Mouse (Mus musculus) forebrain, embryonic 11.5 days (tissue): ENCODE measurements at regions not wholly inside any gene's neighbourhood (a gene's known extent, or its start where the extent isn't known, plus 50 kb on each side); places are given as distances from the start of the nearest gene placed in this dataset.

Experiments used
- ATAC-seq: fragments of 200-750 bp; cut with Nextera tagmentation; replicated peaks from 2 replicates; pipeline ENCODE4 v1.8.0; 2017; ENCODE audit warnings: moderate TSS enrichment; ENCODE audit not compliant: low FRiP score
- DNase-seq: peaks from one replicate; pipeline ENCODE4 v3.0.0-alpha.2; 2017; ENCODE audit warnings: low spot score
- H3K27ac ChIP-seq: fragments of 300-500 bp; sonication (generic); 2 replicates; pipeline ENCODE4 v1.5.1; 2014; ENCODE audit warnings: low read depth, low read length
- H3K27me3 ChIP-seq: fragments of 300-500 bp; sonication (generic); 2 replicates; pipeline ENCODE4 v1.6.1; 2014; ENCODE audit warnings: mild to moderate bottlenecking, low read length, mixed read lengths; ENCODE audit not compliant: control insufficient read depth, insufficient read depth
- H3K36me3 ChIP-seq: fragments of 300-500 bp; sonication (generic); 2 replicates; pipeline ENCODE4 v1.6.1; 2014; ENCODE audit warnings: mild to moderate bottlenecking, low read length, moderate library complexity, mixed read lengths; ENCODE audit not compliant: control insufficient read depth, insufficient read depth
- H3K4me1 ChIP-seq: fragments of 300-500 bp; sonication (generic); replicated peaks from 2 replicates; pipeline ENCODE4 v1.6.1; 2014; ENCODE audit warnings: low read length, mixed read lengths; ENCODE audit not compliant: control insufficient read depth, insufficient read depth
- H3K4me2 ChIP-seq: fragments of 300-500 bp; sonication (generic); 2 replicates; pipeline ENCODE4 v1.6.1; 2014; ENCODE audit warnings: low read depth, mild to moderate bottlenecking, low read length, moderate library complexity, mixed read lengths; ENCODE audit not compliant: severe bottlenecking
- H3K4me3 ChIP-seq: fragments of 300-500 bp; sonication (generic); 2 replicates; pipeline ENCODE4 v1.5.1; 2014; ENCODE audit warnings: low read depth, low read length
- H3K9ac ChIP-seq: fragments of 300-500 bp; sonication (generic); 2 replicates; pipeline ENCODE4 v1.6.1; 2014; ENCODE audit warnings: low read length
- H3K9me3 ChIP-seq: fragments of 300-500 bp; sonication (generic); 2 replicates; pipeline ENCODE4 v1.6.1; 2016; ENCODE audit warnings: low read length, mixed read lengths; ENCODE audit not compliant: control insufficient read depth
- WGBS: fragments of 180-500 bp; shearing (Covaris S2); extraction: QIAGEN DNeasy Blood & Tissue Kit; methylation state at CpG from one replicate; pipeline ENCODE4 v1.1.7; 2014; 5-methylcytosine and 5-hydroxymethylcytosine counted together

- Histone ChIP-seq H3K36me3 (no peaks in the 10 kb centered on the region), H3K4me2 (no peak overlapping the region), H3K4me3 (no peak overlapping the region), H3K27ac (no peak overlapping the region), H3K4me1 (peaks cover 14% of the 10 kb centered on the region), H3K9ac (no peak overlapping the region), H3K9me3 (no peaks in the 10 kb centered on the region; the same call in 1 of the 2 replicates), H3K27me3 (no peaks in the 10 kb centered on the region)
- 70% methylated on average over 5 of the region's 5 CpGs for WGBS
- no peak for DNase-seq
- no peak for ATAC-seq
Observed at GRCm38 (mm10) chr16:29947670-29948069, 116.5 kb upstream of the Hes1 start.

GRCm38 (mm10) chr16:29950136-29950535 lies 114.0 kb upstream of the Hes1 start:
- Histone ChIP-seq H3K9ac (no peak overlapping the region), H3K9me3 (no peaks in the 10 kb centered on the region; the same call in 1 of the 2 replicates), H3K4me2 (no peak overlapping the region), H3K27ac (no peak overlapping the region), H3K36me3 (no peaks in the 10 kb centered on the region), H3K27me3 (no peaks in the 10 kb centered on the region), H3K4me1 (peaks cover 11% of the 10 kb centered on the region; the same call in 1 of the 2 replicates), H3K4me3 (no peak overlapping the region)
- ATAC-seq: no peak
- DNase-seq: no peak
- 34% methylated on average over 9 of the region's 9 CpGs for whole genome bisulfite sequencing

- no peaks in the 10 kb centered on the region; the same call in 1 of the 2 replicates for H3K9me3 ChIP-seq
- H3K27ac ChIP-seq: no peak overlapping the region
- ATAC-seq (no peak), DNase-seq (no peak)
- no peak overlapping the region for H3K4me3 ChIP-seq
- H3K4me1 ChIP-seq: peaks cover 5% of the 10 kb centered on the region; the same call in 1 of the 2 replicates
- no peak overlapping the region for H3K9ac ChIP-seq
- no peaks in the 10 kb centered on the region for H3K36me3 ChIP-seq
- H3K4me2 ChIP-seq: no peak overlapping the region
- 83% methylated on average over 4 of the region's 4 CpGs for WGBS
- no peaks in the 10 kb centered on the region for H3K27me3 ChIP-seq
Observed at GRCm38 (mm10) chr16:29950791-29951190, 113.4 kb upstream of the Hes1 start.

- no peak overlapping the region for H3K4me2 ChIP-seq
- H3K4me1 ChIP-seq: no peaks in the 10 kb centered on the region
- no peaks in the 10 kb centered on the region for H3K9me3 ChIP-seq
- no peak for ATAC-seq
- H3K9ac ChIP-seq: no peak overlapping the region
- no peaks in the 10 kb centered on the region for H3K27me3 ChIP-seq
- WGBS: 93% methylated on average over 10 of the region's 10 CpGs
- H3K36me3 ChIP-seq: no peaks in the 10 kb centered on the region
- no peak overlapping the region for H3K27ac ChIP-seq
- no peak overlapping the region for H3K4me3 ChIP-seq
- no peak for DNase-seq
Observed at GRCm38 (mm10) chr16:29954700-29955099, 109.5 kb upstream of the Hes1 start.

- no peaks in the 10 kb centered on the region for H3K4me1 ChIP-seq
- H3K4me2 ChIP-seq: no peak overlapping the region
- DNase-seq (no peak), ATAC-seq (no peak)
- no peaks in the 10 kb centered on the region for H3K27me3 ChIP-seq
- H3K9me3 ChIP-seq: no peaks in the 10 kb centered on the region
- no peak overlapping the region for H3K9ac ChIP-seq
- H3K4me3 ChIP-seq: no peak overlapping the region
- no peak overlapping the region for H3K27ac ChIP-seq
- H3K36me3 ChIP-seq: no peaks in the 10 kb centered on the region
- 82% methylated on average over 7 of the region's 7 CpGs for WGBS
Observed at GRCm38 (mm10) chr16:29956904-29957303, 107.3 kb upstream of the Hes1 start.

- Histone ChIP-seq H3K36me3 (no peaks in the 10 kb centered on the region), H3K4me2 (no peak overlapping the region), H3K27ac (no peak overlapping the region), H3K27me3 (no peaks in the 10 kb centered on the region), H3K4me3 (no peak overlapping the region), H3K9me3 (no peaks in the 10 kb centered on the region), H3K4me1 (no peaks in the 10 kb centered on the region), H3K9ac (no peak overlapping the region)
- DNase-seq (no peak), ATAC-seq (no peak)
- 84% methylated on average over 12 of the region's 12 CpGs for WGBS
Observed at GRCm38 (mm10) chr16:29959939-29960637, 104.1 kb upstream of the Hes1 start.

GRCm38 (mm10) chr16:29963284-29963683 lies 100.9 kb upstream of the Hes1 start:
- no peak for ATAC-seq
- Histone ChIP-seq H3K9ac (no peak overlapping the region), H3K27ac (no peak overlapping the region), H3K4me3 (no peak overlapping the region), H3K4me2 (no peak overlapping the region), H3K36me3 (no peaks in the 10 kb centered on the region), H3K9me3 (no peaks in the 10 kb centered on the region), H3K4me1 (no peaks in the 10 kb centered on the region), H3K27me3 (no peaks in the 10 kb centered on the region)
- DNase-seq: no peak
- WGBS: 76% methylated on average over 4 of the region's 4 CpGs

- no peak for ATAC-seq
- no peaks in the 10 kb centered on the region for H3K4me1 ChIP-seq
- no peak overlapping the region for H3K27ac ChIP-seq
- H3K9me3 ChIP-seq: no peaks in the 10 kb centered on the region
- H3K4me2 ChIP-seq: no peak overlapping the region
- no peaks in the 10 kb centered on the region for H3K36me3 ChIP-seq
- no peak overlapping the region for H3K9ac ChIP-seq
- H3K4me3 ChIP-seq: no peak overlapping the region
- no peaks in the 10 kb centered on the region for H3K27me3 ChIP-seq
- 96% methylated on average over 8 of the region's 8 CpGs for WGBS
- DNase-seq: no peak
Observed at GRCm38 (mm10) chr16:29964563-29964962, 99.6 kb upstream of the Hes1 start.

- no peak for ATAC-seq
- Histone ChIP-seq H3K27ac (no peak overlapping the region), H3K4me2 (no peak overlapping the region), H3K4me1 (0 out of 2 replicates have a peak, but pooled peaks cover 3% of the 10 kb centered on the region), H3K9me3 (no peaks in the 10 kb centered on the region), H3K36me3 (no peaks in the 10 kb centered on the region), H3K9ac (no peak overlapping the region), H3K27me3 (no peaks in the 10 kb centered on the region), H3K4me3 (no peak overlapping the region)
- WGBS: 82% methylated on average over 5 of the region's 5 CpGs
- no peak for DNase-seq
Observed at GRCm38 (mm10) chr16:29968743-29969142, 95.4 kb upstream of the Hes1 start.
